7 mouse cellular contexts compared by ENCODE assay signal in the genomic region with DNA sequence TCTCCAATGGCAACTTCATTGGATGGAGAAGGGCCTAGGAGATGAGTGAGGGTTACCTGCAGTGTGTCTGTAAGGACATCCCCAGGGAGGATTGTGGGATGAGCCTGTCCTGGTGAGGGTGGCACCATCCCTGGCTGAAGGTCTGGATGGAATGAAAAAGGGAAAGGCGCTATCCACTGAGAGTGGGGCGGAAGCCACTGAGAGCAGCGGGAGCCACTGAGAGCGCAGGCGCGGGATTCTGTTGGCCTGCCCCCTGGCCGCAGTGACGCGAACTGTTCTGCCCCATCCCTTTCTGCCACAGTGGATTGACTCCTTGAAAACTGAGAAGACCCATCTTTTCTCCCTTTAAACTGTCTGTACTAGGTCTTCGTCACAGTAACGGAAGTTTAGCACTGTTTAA.
A peak's percentile ranks its signal among the peaks of the same experiment; 100 is the strongest.
DNase-seq lines count a peak whose midpoint lies in the region; ATAC-seq lines count a peak whose summit lies in the region.

No protein-coding gene starts in this region.

- peak; percentile 61; the same call in 1 of the 2 replicates for ATAC-seq in kidney, embryonic 16.5 days (ENCODE audit: low FRiP score, low TSS enrichment)
- ATAC-seq in embryonic facial prominence, embryonic 12.5 days (ENCODE audit: insufficient number of reproducible peaks, insufficient read depth, low FRiP score, low TSS enrichment) = no peak
- 0 out of 2 replicates have a peak, but pooled peaks have one; percentile 14 for ATAC-seq in hindbrain, embryonic 14.5 days (ENCODE audit: low FRiP score)
- 0 out of 2 replicates have a peak, but pooled peaks have one; percentile 28 for ATAC-seq in midbrain, embryonic 16.5 days
- ATAC-seq in granulocyte monocyte progenitor cell, adult 5-6 weeks (replicated peaks; ENCODE audit: poor library complexity, severe bottlenecking) = no peak

- H3K36me3 ChIP-seq in kidney, embryonic 16.5 days (ENCODE audit: insufficient read depth, low read length) = no peaks in the 10 kb centered on the region
- H3K36me3 ChIP-seq in embryonic facial prominence, embryonic 12.5 days = no peaks in the 10 kb centered on the region
- no peaks in the 10 kb centered on the region for H3K36me3 ChIP-seq in hindbrain, embryonic 14.5 days (replicated peaks; ENCODE audit: control insufficient read depth, insufficient read depth)
- H3K36me3 ChIP-seq in midbrain, embryonic 16.5 days (ENCODE audit: control insufficient read depth, insufficient read depth, low read length) = no peaks in the 10 kb centered on the region

- 0 out of 2 replicates have a peak overlapping the region, but pooled peaks have one; percentile 13 for H3K4me2 ChIP-seq in kidney, embryonic 16.5 days (replicated peaks; ENCODE audit: low read depth, low read length)
- peak overlapping the region; percentile 28; the same call in 1 of the 2 replicates for H3K4me2 ChIP-seq in embryonic facial prominence, embryonic 12.5 days (replicated peaks)
- H3K4me2 ChIP-seq in hindbrain, embryonic 14.5 days (replicated peaks) = peak overlapping the region; percentile 12; the same call in 1 of the 2 replicates
- H3K4me2 ChIP-seq in midbrain, embryonic 16.5 days (ENCODE audit: low read length) = peak overlapping the region; percentile 1; the same call in 1 of the 2 replicates

- H3K9me3 ChIP-seq in kidney, embryonic 16.5 days (ENCODE audit: low read length) = no peaks in the 10 kb centered on the region
- no peaks in the 10 kb centered on the region for H3K9me3 ChIP-seq in embryonic facial prominence, embryonic 12.5 days
- no peaks in the 10 kb centered on the region for H3K9me3 ChIP-seq in hindbrain, embryonic 14.5 days (ENCODE audit: control insufficient read depth, low read length)
- no peaks in the 10 kb centered on the region for H3K9me3 ChIP-seq in midbrain, embryonic 16.5 days (replicated peaks; ENCODE audit: control insufficient read depth, low read length, poor library complexity, severe bottlenecking)

- no peaks in the 10 kb centered on the region for H3K27me3 ChIP-seq in kidney, embryonic 16.5 days (ENCODE audit: insufficient read depth, low read length)
- H3K27me3 ChIP-seq in embryonic facial prominence, embryonic 12.5 days = no peaks in the 10 kb centered on the region
- no peaks in the 10 kb centered on the region for H3K27me3 ChIP-seq in hindbrain, embryonic 14.5 days (ENCODE audit: control insufficient read depth, insufficient read depth, low read length)
- H3K27me3 ChIP-seq in midbrain, embryonic 16.5 days (ENCODE audit: control insufficient read depth, insufficient read depth, low read depth, low read length) = no peaks in the 10 kb centered on the region

- whole genome bisulfite sequencing in kidney, embryonic 16.5 days = 25% methylated on average over 11 of the region's 11 CpGs
- 18% methylated on average over 11 of the region's 11 CpGs for WGBS in embryonic facial prominence, embryonic 12.5 days
- 18% methylated on average over 11 of the region's 11 CpGs for WGBS in hindbrain, embryonic 14.5 days
- 14% methylated on average over 11 of the region's 11 CpGs for WGBS in midbrain, embryonic 16.5 days

- H3K4me3 ChIP-seq in kidney, embryonic 16.5 days (ENCODE audit: low read length) = no peak overlapping the region
- no peak overlapping the region for H3K4me3 ChIP-seq in embryonic facial prominence, embryonic 12.5 days
- H3K4me3 ChIP-seq in hindbrain, embryonic 14.5 days (replicated peaks; ENCODE audit: low read length) = no peak overlapping the region
- H3K4me3 ChIP-seq in midbrain, embryonic 16.5 days (ENCODE audit: low read depth, low read length) = no peak overlapping the region

- 0 out of 2 replicates have a peak overlapping the region, but pooled peaks have one; percentile 19 for H3K9ac ChIP-seq in kidney, embryonic 16.5 days (replicated peaks; ENCODE audit: low read length)
- H3K9ac ChIP-seq in embryonic facial prominence, embryonic 12.5 days = peak overlapping the region; percentile 10; the same call in 1 of the 2 replicates
- no peak overlapping the region for H3K9ac ChIP-seq in hindbrain, embryonic 14.5 days
- no peak overlapping the region for H3K9ac ChIP-seq in midbrain, embryonic 16.5 days (ENCODE audit: low read depth, low read length)

- DNase-seq in kidney, adult 11 months = no peak
- peak; percentile 35 for DNase-seq in hindbrain, embryonic 14.5 days (ENCODE audit: low spot score)
- no peak for DNase-seq in spleen, postnatal 14 days (ENCODE audit: low spot score in 2 of 2)

- no peak overlapping the region for H3K27ac ChIP-seq in kidney, embryonic 16.5 days (ENCODE audit: low read length)
- H3K27ac ChIP-seq in embryonic facial prominence, embryonic 12.5 days = no peak overlapping the region
- no peak overlapping the region for H3K27ac ChIP-seq in hindbrain, embryonic 14.5 days
- no peak overlapping the region for H3K27ac ChIP-seq in midbrain, embryonic 16.5 days (ENCODE audit: low read length)

- no peaks in the 10 kb centered on the region for H3K4me1 ChIP-seq in kidney, embryonic 16.5 days (ENCODE audit: insufficient read depth, low read length)
- H3K4me1 ChIP-seq in embryonic facial prominence, embryonic 12.5 days = no peaks in the 10 kb centered on the region
- no peaks in the 10 kb centered on the region for H3K4me1 ChIP-seq in hindbrain, embryonic 14.5 days (replicated peaks; ENCODE audit: control insufficient read depth, insufficient read depth, low read length)
- H3K4me1 ChIP-seq in midbrain, embryonic 16.5 days (ENCODE audit: control insufficient read depth, insufficient read depth, low read length) = no peaks in the 10 kb centered on the region

Comparison
In these comparisons a context has a peak if more than half of its experiments do, and no peak if none do; other contexts are left out.
1. ATAC-seq: peak in kidney, embryonic 16.5 days (single experiment), hindbrain, embryonic 14.5 days (single experiment) and midbrain, embryonic 16.5 days (single experiment); none in embryonic facial prominence, embryonic 12.5 days (single experiment) and granulocyte monocyte progenitor cell, adult 5-6 weeks (single experiment).
2. H3K9ac ChIP-seq: peak in kidney, embryonic 16.5 days (single experiment) and embryonic facial prominence, embryonic 12.5 days (single experiment); none in hindbrain, embryonic 14.5 days (single experiment) and midbrain, embryonic 16.5 days (single experiment).
3. Peak in every context shown above with its lines, with median percentiles within 50 percentile points of each other: H3K4me2 ChIP-seq.